Mouse (Mus musculus) CH12.LX (cell line): ENCODE measurements at regions not wholly inside any gene's neighbourhood (a gene's known extent, or its start where the extent isn't known, plus 50 kb on each side); places are given as distances from the start of the nearest gene placed in this dataset.

Experiments used
- DNase-seq: peaks from one replicate; pipeline ENCODE4 v3.0.0-alpha.2; 2013; ENCODE audit errors: extremely low read depth
- H3K27ac ChIP-seq: 2 replicates; pipeline ENCODE4 v1.5.1; 2012; ENCODE audit warnings: low read depth, mild to moderate bottlenecking, control low read depth, moderate library complexity; ENCODE audit not compliant: insufficient read depth
- H3K27me3 ChIP-seq: replicated peaks from 2 replicates; pipeline ENCODE3; 2012; ENCODE audit warnings: inconsistent platforms
- H3K36me3 ChIP-seq, 2 experiments: replicated peaks in 1 of 2; 2 replicates each; pipeline versions ENCODE3 to v1.6.1; 2012; ENCODE audit warnings: inconsistent platforms in 1 of 2, low read length in 1 of 2, mild to moderate bottlenecking in 1 of 2, mixed read lengths in 1 of 2, moderate library complexity in 1 of 2; ENCODE audit not compliant: control insufficient read depth in 1 of 2, insufficient read depth in 1 of 2
- H3K4me1 ChIP-seq, 2 experiments: 2 replicates each; pipeline ENCODE4 v1.6.1; 2012; ENCODE audit warnings: inconsistent platforms in 1 of 2, moderate library complexity in 1 of 2; ENCODE audit not compliant: insufficient read depth in 2 of 2, control insufficient read depth in 1 of 2
- H3K4me2 ChIP-seq: 2 replicates; pipeline ENCODE4 v1.6.1; 2012; ENCODE audit warnings: low read depth, mild to moderate bottlenecking, control low read depth; ENCODE audit not compliant: poor library complexity, insufficient read depth, severe bottlenecking
- H3K4me3 ChIP-seq, 3 experiments: fragments of 150-350 bp in 1 of 3; sonication (generic) in 1 of 3; replicated peaks in 1 of 3; 2 replicates each; pipeline versions ENCODE3 to v1.5.1; 2011 to 2012; ENCODE audit warnings: low read depth in 2 of 3, low read length in 2 of 3, mild to moderate bottlenecking in 2 of 3, moderate library complexity in 2 of 3, control low read depth in 1 of 3, improper control_type of control experiment in 1 of 3, inconsistent platforms in 1 of 3, mixed read lengths in 1 of 3; ENCODE audit not compliant: poor library complexity in 1 of 3
- H3K79me2 ChIP-seq: replicated peaks from 2 replicates; pipeline ENCODE4 v1.6.1; 2012; ENCODE audit warnings: mild to moderate bottlenecking, moderate library complexity; ENCODE audit not compliant: control insufficient read depth, poor library complexity, insufficient read depth, severe bottlenecking; ENCODE audit errors: extremely low read depth
- H3K9ac ChIP-seq: 2 replicates; pipeline ENCODE4 v1.6.1; 2012; ENCODE audit warnings: low read depth, mild to moderate bottlenecking, control low read depth, moderate library complexity; ENCODE audit not compliant: insufficient read depth
- H3K9me3 ChIP-seq: replicated peaks from 2 replicates; pipeline ENCODE3; 2012; ENCODE audit warnings: low read length, inconsistent platforms, mixed read lengths
- E2F4 ChIP-seq: IDR thresholded peaks from 2 replicates; pipeline ENCODE4 v1.6.1; 2011; ENCODE audit warnings: low read depth, low read length, improper control_type of control experiment; ENCODE audit not compliant: insufficient replicate concordance
- EP300 ChIP-seq: IDR thresholded peaks from 2 replicates; pipeline ENCODE4 v1.6.1; 2011; ENCODE audit warnings: low read length, improper control_type of control experiment
- ETS1 ChIP-seq: conservative IDR thresholded peaks from 2 replicates; pipeline ENCODE4 v1.6.1; 2012; ENCODE audit warnings: low read depth, mild to moderate bottlenecking, inconsistent platforms, low read length, improper control_type of control experiment, moderate library complexity
- GABPA ChIP-seq: IDR thresholded peaks from 2 replicates; pipeline ENCODE4 v1.6.1; 2012; ENCODE audit warnings: low read depth, low read length, improper control_type of control experiment, inconsistent platforms; ENCODE audit not compliant: insufficient replicate concordance
- HCFC1 ChIP-seq: IDR thresholded peaks from 2 replicates; pipeline ENCODE4 v1.6.1; 2012; ENCODE audit warnings: low read depth, mild to moderate bottlenecking, inconsistent platforms, low read length, improper control_type of control experiment
- MAFK ChIP-seq: IDR thresholded peaks from 2 replicates; pipeline ENCODE4 v1.6.1; 2011; ENCODE audit warnings: low read length, improper control_type of control experiment; ENCODE audit not compliant: insufficient replicate concordance
- MAX ChIP-seq: IDR thresholded peaks from 2 replicates; pipeline ENCODE4 v1.6.1; 2011; ENCODE audit warnings: low read length, improper control_type of control experiment
- MEF2A ChIP-seq: IDR thresholded peaks from 2 replicates; pipeline ENCODE4 v1.6.1; 2014; ENCODE audit warnings: low read depth, mild to moderate bottlenecking, inconsistent platforms, low read length, improper control_type of control experiment, borderline replicate concordance
- MXI1 ChIP-seq: IDR thresholded peaks from 2 replicates; pipeline ENCODE4 v1.6.1; 2011; ENCODE audit warnings: mild to moderate bottlenecking, low read depth, low read length, improper control_type of control experiment
- MYC ChIP-seq: IDR thresholded peaks from 2 replicates; pipeline ENCODE4 v1.6.1; 2011; ENCODE audit warnings: low read depth, mild to moderate bottlenecking, improper control_type of control experiment, low read length
- NELFE ChIP-seq: IDR thresholded peaks from 2 replicates; pipeline ENCODE4 v1.6.1; 2011; ENCODE audit warnings: low read depth, low read length, improper control_type of control experiment
- NRF1 ChIP-seq: IDR thresholded peaks from 2 replicates; pipeline ENCODE4 v1.6.1; 2014; ENCODE audit warnings: low read depth, mild to moderate bottlenecking, inconsistent platforms, low read length, improper control_type of control experiment, moderate library complexity
- RAD21 ChIP-seq: IDR thresholded peaks from 2 replicates; pipeline ENCODE4 v1.6.1; 2011; ENCODE audit warnings: low read depth, mild to moderate bottlenecking, low read length, improper control_type of control experiment, moderate library complexity
- SIN3A ChIP-seq: IDR thresholded peaks from 2 replicates; pipeline ENCODE4 v1.6.1; 2012; ENCODE audit warnings: low read length, improper control_type of control experiment, inconsistent platforms
- SMC3 ChIP-seq: IDR thresholded peaks from 2 replicates; pipeline ENCODE4 v1.6.1; 2011; ENCODE audit warnings: low read depth, low read length, improper control_type of control experiment
- TBP ChIP-seq: conservative IDR thresholded peaks from 2 replicates; pipeline ENCODE4 v1.6.1; 2011; ENCODE audit warnings: low read depth, low read length, improper control_type of control experiment
- TCF12 ChIP-seq: IDR thresholded peaks from 2 replicates; pipeline ENCODE4 v1.6.1; 2014; ENCODE audit warnings: low read depth, mild to moderate bottlenecking, inconsistent platforms, low read length, improper control_type of control experiment
- UBTF ChIP-seq: IDR thresholded peaks from 2 replicates; pipeline ENCODE4 v1.6.1; 2012; ENCODE audit warnings: low read depth, mild to moderate bottlenecking, inconsistent platforms, low read length, improper control_type of control experiment, moderate library complexity
- ZKSCAN1 ChIP-seq: IDR thresholded peaks from 2 replicates; pipeline ENCODE4 v1.6.1; 2012; ENCODE audit warnings: low read depth, inconsistent platforms, low read length, improper control_type of control experiment, borderline replicate concordance
- ZMIZ1 ChIP-seq: IDR thresholded peaks from 2 replicates; pipeline ENCODE4 v1.6.1; 2012; ENCODE audit warnings: low read depth, mild to moderate bottlenecking, inconsistent platforms, low read length, improper control_type of control experiment
- ZNF384 ChIP-seq: IDR thresholded peaks from 2 replicates; pipeline ENCODE4 v1.6.1; 2012; ENCODE audit warnings: low read depth, low read length, improper control_type of control experiment, inconsistent platforms
- dilution Hi-C: fragments of 300-500 bp; cut with MboI; formaldehyde crosslinking; loops from 2 replicates; pipeline ENCODE4 v1.14.3; 2020; ENCODE audit warnings: low sequenced_read_pairs; ENCODE audit not compliant: extremely low pct_unique_long_range_greater_than_20kb, extremely low pct_ligation_motif_present
- in situ Hi-C: fragments of 300-500 bp; cut with MboI; formaldehyde crosslinking; loops from 3 replicates; pipeline ENCODE4 v1.14.3; 2019; ENCODE audit warnings: low sequenced_read_pairs, low pct_ligation_motif_present, low pct_unique_long_range_greater_than_20kb, mixed read lengths

DNA sequence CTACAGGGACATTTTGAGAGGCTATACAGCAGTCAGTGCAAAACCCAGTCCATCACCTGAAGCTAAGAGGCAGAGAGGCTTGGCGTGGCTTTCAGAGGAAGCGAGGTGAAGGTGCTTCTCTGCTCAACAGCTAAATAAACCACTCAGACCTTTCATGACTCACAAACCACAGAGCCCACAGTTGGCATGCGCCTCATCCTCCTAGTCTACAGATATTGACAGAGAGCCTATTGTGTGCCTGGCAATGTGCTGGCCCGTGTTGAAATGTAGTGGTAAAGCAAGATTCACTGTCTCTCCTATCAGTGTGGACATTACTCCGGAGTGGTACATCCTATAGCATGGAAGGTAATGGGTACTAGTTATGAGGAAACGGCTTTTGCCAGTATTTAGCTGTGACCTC is 61.9 kb upstream of the Ado start:
- Histone ChIP-seq H3K9ac (no peak overlapping the region), H3K79me2 (no peaks in the 10 kb centered on the region), H3K27me3 (no peaks in the 10 kb centered on the region), H3K4me3 (no peak overlapping the region), H3K9me3 (no peaks in the 10 kb centered on the region), H3K4me1 (peaks cover 15 to 42% of the 10 kb centered on the region in 2 experiments), H3K27ac (peak overlapping the region; percentile 26), H3K4me2 (peak overlapping the region; percentile 35; the same call in 1 of the 2 replicates), H3K36me3 (no peaks in the 10 kb centered on the region)
- in situ Hi-C loops = no loop called here
- dilution Hi-C loops = no loop called here
- TF ChIP-seq MYC (0 out of 2 replicates have a peak, but pooled peaks have one; percentile 43), ZKSCAN1 (no peak), EP300 (peak; percentile 16), SMC3 (no peak), NRF1 (peak; percentile 58; the same call in 1 of the 2 replicates), ETS1 (peak; percentile 35; the same call in 1 of the 2 replicates)
- peak; percentile 73 for DNase-seq

- H3K9ac ChIP-seq = no peak overlapping the region
- no peaks in the 10 kb centered on the region for H3K9me3 ChIP-seq
- no peaks in the 10 kb centered on the region for H3K79me2 ChIP-seq
- H3K4me3 ChIP-seq = no peak overlapping the region
- dilution Hi-C loops (no loop called here), in situ Hi-C loops (no loop called here)
- DNase-seq = no peak
- no peak overlapping the region for H3K27ac ChIP-seq
- no peaks in the 10 kb centered on the region for H3K27me3 ChIP-seq
- H3K36me3 ChIP-seq = no peaks in the 10 kb centered on the region
- peaks cover 15 to 42% of the 10 kb centered on the region in 2 experiments for H3K4me1 ChIP-seq
- TF ChIP-seq E2F4 (no peak), TCF12 (no peak), ETS1 (no peak), MEF2A (no peak), MAFK (no peak), TBP (no peak), NELFE (no peak), MAX (no peak), RAD21 (no peak), GABPA (no peak), MXI1 (no peak), ZMIZ1 (no peak), NRF1 (no peak), UBTF (no peak), ZKSCAN1 (no peak), HCFC1 (no peak), ZNF384 (no peak), SIN3A (no peak)
- no peak overlapping the region for H3K4me2 ChIP-seq
Measured at GRCm38 (mm10) chr10:67608033-67608432, 59.3 kb upstream of the Ado start.
